In the genomic region with DNA sequence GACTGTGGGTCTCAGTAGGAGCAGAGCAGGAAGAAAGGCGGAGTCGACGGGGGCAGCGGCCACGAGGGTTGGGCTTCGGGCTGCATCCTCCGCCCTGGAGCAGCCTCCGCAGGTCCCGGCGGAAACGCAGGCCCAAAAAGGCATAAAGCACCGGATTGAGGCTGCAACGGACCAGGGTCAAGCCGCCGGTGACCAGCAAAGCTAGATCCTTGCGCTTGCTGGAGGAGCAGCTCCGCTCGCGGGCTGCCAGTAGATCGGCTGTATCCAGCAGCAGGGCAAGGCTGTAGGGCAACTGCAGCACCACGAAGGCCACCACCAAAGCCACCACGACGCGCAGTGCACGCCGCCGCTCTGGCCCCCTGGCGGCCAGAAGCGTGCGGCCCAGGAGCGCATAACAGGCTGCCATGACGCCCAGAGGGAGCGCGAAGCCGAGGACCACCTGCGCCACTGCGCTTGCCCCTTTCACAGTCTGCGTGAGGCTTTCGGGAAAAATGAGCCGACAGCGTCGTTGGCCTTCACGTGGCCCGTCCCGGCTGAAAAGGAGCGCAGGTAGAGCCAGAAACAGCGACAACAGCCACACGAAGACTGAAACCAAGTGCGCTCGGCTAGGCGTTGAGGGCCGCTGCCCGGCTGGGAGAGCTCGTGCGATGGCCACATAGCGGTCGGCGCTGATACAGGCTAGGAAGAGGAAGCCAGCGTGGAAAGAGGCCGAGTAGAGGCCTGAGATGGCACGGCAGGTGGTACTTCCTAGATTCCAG, we compare ENCODE assay signal across 8 mouse cellular contexts. TPM values are rescaled to one million over a fixed set of nuclear protein-coding genes. Genes with fewer than 3 reads are reported as not detected.
DNase-seq lines count a peak whose midpoint lies in the region; ATAC-seq lines count a peak whose summit lies in the region.

No protein-coding gene starts in this region.

- intact Hi-C loops in left cerebral cortex, postnatal 10 days (cut with DNase I), result loop anchor here (5.0 to 10.0 kb wide), 2 partner anchors 42 to 189 kb away; no protein-coding TSS in a partner anchor

- WGBS in hindbrain, embryonic 13.5 days, result under 1% methylated on average over 61 of the region's 61 CpGs

- peak overlapping the region; percentile 59 for H3K4me2 ChIP-seq in hindbrain, embryonic 13.5 days

- no peaks in the 10 kb centered on the region for H3K36me3 ChIP-seq in hindbrain, embryonic 13.5 days
- H3K36me3 ChIP-seq in megakaryocyte, embryonic 14.5 days (replicated peaks; ENCODE audit: low read length), result no peaks in the 10 kb centered on the region

- H3K9ac ChIP-seq in hindbrain, embryonic 13.5 days, result peak overlapping the region; percentile 73

- no peaks in the 10 kb centered on the region for H3K9me3 ChIP-seq in hindbrain, embryonic 13.5 days
- H3K9me3 ChIP-seq in megakaryocyte, embryonic 14.5 days, result no peaks in the 10 kb centered on the region

- peak; percentile 33 for ATAC-seq in hindbrain, embryonic 13.5 days (ENCODE audit: low FRiP score)
- no peak for ATAC-seq in frontal cortex, adult (ENCODE audit: low TSS enrichment)

- peaks cover 66% of the 10 kb centered on the region for H3K27me3 ChIP-seq in hindbrain, embryonic 13.5 days
- peaks cover 97% of the 10 kb centered on the region for H3K27me3 ChIP-seq in megakaryocyte, embryonic 14.5 days (replicated peaks)

- H3K27ac ChIP-seq in hindbrain, embryonic 13.5 days, result peak overlapping the region; percentile 71

- peak overlapping the region; percentile 32 for H3K4me3 ChIP-seq in hindbrain, embryonic 13.5 days
- peak overlapping the region; percentile 89 for H3K4me3 ChIP-seq in megakaryocyte, embryonic 14.5 days (replicated peaks)

- peaks cover 87% of the 10 kb centered on the region for H3K4me1 ChIP-seq in hindbrain, embryonic 13.5 days (replicated peaks)
- peaks cover 90% of the 10 kb centered on the region for H3K4me1 ChIP-seq in megakaryocyte, embryonic 14.5 days

- peak; percentile 93 for DNase-seq in ZHBTc4 (ENCODE audit: low read depth, low spot score)
- peak; percentile 85 for DNase-seq in cerebellum, adult 9-11 months
- peak; percentile 79 for DNase-seq in gastrocnemius, adult 18-20 months (ENCODE audit: low spot score)
- DNase-seq in left cerebral cortex, postnatal 10 days (ENCODE audit: extremely low spot score in 1 of 2, low spot score in 2 of 2), result peak; percentile 55 to 89
- DNase-seq in skeletal muscle tissue, adult 2 months (ENCODE audit: low read depth, low spot score), result peak; percentile 74

RNA-seq across cellular contexts. Expression of gene Ccr10, which starts 1.4 kb away (rescaled TPM):
- total RNA-seq in gastrocnemius, adult 18-20 months (2021), result not detected
- 0.13 and 0.18 TPM in 2 replicates for polyA plus RNA-seq in hindbrain, embryonic 13.5 days (2015; fragmentation: Nextera tagmentation; extraction: Ambion mirVana)
- under 1 TPM in 1 of 2 experiments, not detected in 1; 0.41 TPM for total RNA-seq in left cerebral cortex, postnatal 10 days (2021)
- 0.13 TPM in 1 of 2 replicates, not detected in the other for polyA plus RNA-seq in megakaryocyte, embryonic 14.5 days (2012; ENCODE audit: insufficient read depth, low replicate concordance)

RNA-seq across cellular contexts. Expression of gene Plekhh3, which starts 2.7 kb away (rescaled TPM):
- 10 to 100 TPM; 19.4 to 24.2 TPM for total RNA-seq in gastrocnemius, adult 18-20 months (2021)
- polyA plus RNA-seq in hindbrain, embryonic 13.5 days (2015; fragmentation: Nextera tagmentation; extraction: Ambion mirVana), result 8.7 and 10.2 TPM in 2 replicates
- total RNA-seq in left cerebral cortex, postnatal 10 days (2021), result 1 to 10 TPM; 5.9 to 8.0 TPM
- polyA plus RNA-seq in megakaryocyte, embryonic 14.5 days (2012; ENCODE audit: insufficient read depth, low replicate concordance), result 2.3 and 6.6 TPM in 2 replicates

RNA-seq across cellular contexts. Expression of gene Cntnap1, which starts 3.5 kb away (rescaled TPM):
- total RNA-seq in gastrocnemius, adult 18-20 months (2021), result 1 to 10 TPM in 1 of 2 experiments, under 1 TPM in 1; 0.82 to 1.2 TPM
- polyA plus RNA-seq in hindbrain, embryonic 13.5 days (2015; fragmentation: Nextera tagmentation; extraction: Ambion mirVana), result 2.6 and 2.8 TPM in 2 replicates
- 10 to 100 TPM; 44.2 to 54.1 TPM for total RNA-seq in left cerebral cortex, postnatal 10 days (2021)
- 0.72 and 0.89 TPM in 2 replicates for polyA plus RNA-seq in megakaryocyte, embryonic 14.5 days (2012; ENCODE audit: insufficient read depth, low replicate concordance)

RNA-seq across cellular contexts. Expression of gene Tubg2, which starts 18.1 kb away (rescaled TPM):
- total RNA-seq in gastrocnemius, adult 18-20 months (2021), result 1 to 10 TPM; 2.7 to 3.3 TPM
- polyA plus RNA-seq in hindbrain, embryonic 13.5 days (2015; fragmentation: Nextera tagmentation; extraction: Ambion mirVana), result 34.6 and 38.2 TPM in 2 replicates
- 10 to 100 TPM; 46.6 to 48.8 TPM for total RNA-seq in left cerebral cortex, postnatal 10 days (2021)
- not detected in 2 replicates for polyA plus RNA-seq in megakaryocyte, embryonic 14.5 days (2012; ENCODE audit: insufficient read depth, low replicate concordance)

RNA-seq across cellular contexts. Expression of gene Ezh1, which starts 52.5 kb away (rescaled TPM):
- total RNA-seq in gastrocnemius, adult 18-20 months (2021), result 10 to 100 TPM; 25.3 to 26.3 TPM
- 20.4 and 20.7 TPM in 2 replicates for polyA plus RNA-seq in hindbrain, embryonic 13.5 days (2015; fragmentation: Nextera tagmentation; extraction: Ambion mirVana)
- 10 to 100 TPM; 26.4 to 28.3 TPM for total RNA-seq in left cerebral cortex, postnatal 10 days (2021)
- polyA plus RNA-seq in megakaryocyte, embryonic 14.5 days (2012; ENCODE audit: insufficient read depth, low replicate concordance), result 0.65 and 2.0 TPM in 2 replicates

Comparison
In these comparisons a context has a peak if more than half of its experiments do, and no peak if none do; other contexts are left out.
1. RNA of gene Cntnap1, which starts 3.5 kb away (total RNA-seq): 44.2 to 54.1 TPM in left cerebral cortex, postnatal 10 days; 0.82 to 1.2 TPM in gastrocnemius, adult 18-20 months; every median in the first group is over 10 times any median in the second.
2. Peak in every context shown above with its lines, with median percentiles within 50 percentile points of each other: DNase-seq.